Mouse (Mus musculus): ENCODE results near the gene Tlx2. TPM values are rescaled to one million over a fixed set of nuclear protein-coding genes. Genes with fewer than 3 reads are reported as not detected.

Tlx2 gene
- not detected in 2 replicates for total RNA-seq (2014; fragmentation: Nextera tagmentation)
- total RNA-seq (2017), result not detected in 2 replicates

DNA sequence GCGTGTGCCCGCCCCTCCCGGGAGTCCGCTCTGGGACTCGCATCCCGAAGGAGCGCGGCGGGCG is at the start of gene Tlx2:
Gene Tlx2, minus strand, starts transcription at position 47 of the 64 bp plus-strand sequence.
- ATAC-seq (replicated peaks; ENCODE audit: poor library complexity, severe bottlenecking), result no peak

DNA sequence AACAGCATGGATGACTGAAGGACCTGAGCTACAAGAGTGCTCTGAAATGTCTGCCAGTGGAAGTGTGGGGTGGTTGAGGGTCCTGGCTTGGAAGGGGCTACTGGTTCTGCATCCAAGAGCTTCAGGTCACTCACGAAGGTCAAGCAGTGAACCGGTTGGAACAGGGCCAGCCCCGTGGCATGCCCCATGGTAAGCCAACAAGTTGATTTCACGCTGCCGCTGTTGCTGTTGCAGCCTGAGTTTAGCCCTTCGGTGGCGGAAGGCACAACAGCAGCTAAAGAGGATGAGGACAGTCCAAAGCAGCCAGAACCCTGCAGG is 49.6 kb upstream of the Tlx2 start:
- ATAC-seq (replicated peaks; ENCODE audit: poor library complexity, severe bottlenecking), result no peak

DNA sequence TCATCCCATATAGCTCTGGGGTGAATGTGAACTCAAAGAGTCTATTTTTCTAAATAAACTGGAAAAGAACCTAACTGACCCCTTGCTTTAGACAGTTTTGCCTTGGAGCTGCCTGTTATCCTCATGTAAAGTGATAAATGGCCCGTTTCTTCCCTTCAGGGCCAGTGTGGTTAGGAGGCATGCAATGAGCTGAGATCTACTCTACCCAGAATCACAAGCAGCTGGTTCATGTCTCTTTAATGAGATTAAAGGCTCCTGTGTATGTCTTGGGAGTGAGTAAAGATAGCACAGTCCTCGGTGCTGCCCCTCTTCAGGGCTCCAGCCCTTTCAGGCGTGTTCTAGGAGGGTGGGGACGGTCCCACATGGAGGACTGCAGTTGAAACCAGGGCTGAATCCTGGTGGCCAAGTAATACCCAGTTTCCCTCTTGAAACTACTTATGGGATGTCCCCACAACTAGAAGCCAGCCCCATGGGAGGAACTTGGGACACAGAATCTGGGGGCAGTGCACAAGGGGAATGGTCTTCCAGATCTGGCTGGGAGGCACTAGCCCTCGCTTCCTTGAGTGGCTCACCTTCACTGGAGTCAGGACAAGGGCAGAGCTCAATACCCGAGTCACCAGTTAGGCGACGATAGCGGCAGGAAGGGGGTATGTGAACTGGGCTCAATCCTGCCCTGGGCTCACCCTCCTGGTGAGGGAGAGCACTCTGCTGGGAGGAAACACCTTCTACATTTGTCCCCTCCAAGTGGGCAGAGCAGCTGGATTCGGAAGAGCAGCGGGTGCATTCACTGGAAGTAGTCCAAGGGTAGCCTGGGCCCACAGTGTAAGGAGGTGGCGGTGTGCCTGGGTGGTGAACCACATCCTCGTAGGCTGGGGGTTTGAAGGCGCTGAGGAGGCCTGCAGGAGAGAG is 49.0 kb upstream of the Tlx2 start:
- no peak for ATAC-seq (replicated peaks; ENCODE audit: poor library complexity, severe bottlenecking)

DNA sequence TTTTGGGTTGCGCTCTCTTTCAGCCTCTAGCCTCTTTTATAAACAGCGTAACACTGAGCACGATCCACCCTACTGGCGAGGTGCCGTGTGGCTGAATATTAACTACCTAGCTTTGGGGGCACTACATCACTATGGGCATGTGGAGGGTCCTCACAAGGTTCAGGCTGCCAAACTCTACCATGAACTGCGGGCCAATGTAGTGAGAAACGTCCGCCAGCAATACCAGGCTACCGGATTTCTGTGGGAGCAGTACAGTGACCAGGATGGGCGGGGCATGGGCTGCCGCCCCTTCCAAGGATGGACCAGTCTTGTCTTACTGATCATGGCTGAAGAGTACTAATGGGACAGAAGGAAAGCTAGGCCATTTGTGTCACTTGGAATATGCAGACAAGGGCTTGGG is 48.3 kb upstream of the Tlx2 start:
- no peak for ATAC-seq (replicated peaks; ENCODE audit: poor library complexity, severe bottlenecking)

DNA sequence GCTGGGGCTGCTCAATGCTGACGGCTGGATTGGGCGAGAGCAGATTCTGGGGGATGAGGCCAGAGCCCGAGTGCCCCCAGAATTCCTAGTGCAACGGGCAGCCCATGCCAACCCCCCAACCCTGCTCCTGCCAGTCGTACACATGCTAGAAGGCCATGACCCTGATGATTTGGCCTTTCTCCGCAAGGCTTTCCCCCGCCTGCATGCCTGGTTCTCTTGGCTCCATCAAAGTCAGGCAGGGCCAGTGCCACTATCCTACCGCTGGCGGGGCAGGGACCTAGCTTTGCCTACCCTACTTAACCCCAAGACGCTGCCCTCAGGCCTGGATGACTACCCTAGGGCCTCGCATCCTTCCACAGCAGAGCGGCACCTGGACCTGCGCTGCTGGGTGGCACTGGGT is 47.5 kb upstream of the Tlx2 start:
- ATAC-seq (replicated peaks; ENCODE audit: poor library complexity, severe bottlenecking), result no peak

DNA sequence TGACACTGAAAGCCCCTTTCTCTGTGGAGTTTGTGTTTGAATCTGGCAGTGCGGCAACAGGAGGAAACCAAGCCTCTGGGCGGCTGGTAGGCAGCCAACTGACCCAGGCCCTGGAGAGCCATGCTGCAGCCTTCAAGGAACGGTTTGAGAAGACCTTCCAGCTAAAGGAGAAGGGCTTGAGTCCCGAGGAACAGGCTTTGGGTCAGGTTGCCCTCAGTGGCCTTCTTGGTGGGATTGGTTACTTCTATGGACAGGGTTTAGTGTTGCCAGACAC is 47.0 kb upstream of the Tlx2 start:
- no peak for ATAC-seq (replicated peaks; ENCODE audit: poor library complexity, severe bottlenecking)

DNA sequence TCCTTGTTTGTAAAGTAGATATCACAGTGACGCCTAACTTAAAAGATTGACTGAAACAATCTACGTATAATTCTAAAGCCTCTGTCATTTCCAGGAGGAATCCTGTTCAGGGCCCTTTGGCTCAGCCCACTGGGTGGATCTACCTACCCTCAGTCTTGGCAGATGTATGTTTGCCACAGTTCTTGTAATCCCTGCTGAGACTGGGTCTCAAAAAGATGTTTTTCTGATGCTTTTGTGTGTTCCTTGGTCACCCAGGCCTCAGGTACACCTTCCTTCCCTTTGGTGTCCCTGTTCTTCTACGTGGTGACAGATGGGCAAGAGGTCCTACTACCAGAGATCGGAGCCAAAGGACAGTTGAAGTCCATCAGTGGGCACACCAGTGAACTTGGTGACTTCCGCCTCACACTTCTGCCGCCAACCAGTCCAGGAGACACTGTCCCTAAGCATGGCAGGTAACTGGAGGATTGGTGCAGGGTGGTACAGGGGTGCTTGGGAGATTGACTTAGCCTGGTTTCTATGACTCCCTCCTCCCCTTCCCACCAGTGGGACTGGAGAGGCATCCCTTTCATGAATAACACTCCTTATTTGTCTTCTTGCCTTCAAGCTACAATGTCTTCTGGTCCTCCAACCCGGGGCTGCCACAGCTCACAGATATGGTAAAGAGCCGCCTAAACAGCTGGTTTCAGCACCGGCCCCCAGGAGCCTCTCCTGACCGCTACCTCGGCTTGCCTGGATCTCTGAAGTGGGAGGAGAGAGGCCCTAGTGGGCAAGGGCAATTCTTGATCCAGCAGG is 46.5 kb upstream of the Tlx2 start:
- no peak for ATAC-seq (replicated peaks; ENCODE audit: poor library complexity, severe bottlenecking)

DNA sequence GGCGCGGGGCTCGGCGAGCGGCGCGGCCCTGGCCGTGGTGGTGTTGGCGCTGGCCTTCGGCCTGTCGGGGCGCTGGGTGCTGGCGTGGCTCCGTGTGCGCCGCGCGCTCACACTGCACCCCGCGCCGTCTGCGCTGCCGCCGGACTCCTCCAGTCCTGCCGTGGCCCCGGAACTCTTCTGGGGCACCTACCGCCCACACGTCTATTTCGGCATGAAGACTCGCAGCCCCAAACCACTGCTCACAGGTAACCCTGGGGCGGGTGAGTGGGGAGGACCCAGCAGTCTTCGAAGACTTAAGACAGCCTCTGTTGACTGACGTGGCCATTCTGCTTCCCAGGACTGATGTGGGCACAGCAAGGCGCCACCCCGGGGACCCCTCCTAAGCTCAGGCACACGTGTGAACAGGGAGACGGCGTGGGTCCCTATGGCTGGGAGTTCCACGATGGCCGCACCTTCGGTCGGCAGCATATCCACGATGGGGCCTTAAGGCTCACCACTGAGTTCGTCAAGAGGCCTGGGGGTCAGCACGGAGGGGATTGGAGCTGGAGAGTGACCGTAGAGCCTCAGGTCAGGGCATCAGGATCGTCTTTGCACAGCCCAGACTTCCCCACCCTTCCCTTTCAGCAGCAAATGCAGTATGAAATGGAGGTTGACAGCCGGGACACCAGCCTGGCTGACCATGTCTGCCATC is 45.7 kb upstream of the Tlx2 start:
- ATAC-seq (replicated peaks; ENCODE audit: poor library complexity, severe bottlenecking), result peak; percentile 5; the same call in 1 of the 2 replicates

DNA sequence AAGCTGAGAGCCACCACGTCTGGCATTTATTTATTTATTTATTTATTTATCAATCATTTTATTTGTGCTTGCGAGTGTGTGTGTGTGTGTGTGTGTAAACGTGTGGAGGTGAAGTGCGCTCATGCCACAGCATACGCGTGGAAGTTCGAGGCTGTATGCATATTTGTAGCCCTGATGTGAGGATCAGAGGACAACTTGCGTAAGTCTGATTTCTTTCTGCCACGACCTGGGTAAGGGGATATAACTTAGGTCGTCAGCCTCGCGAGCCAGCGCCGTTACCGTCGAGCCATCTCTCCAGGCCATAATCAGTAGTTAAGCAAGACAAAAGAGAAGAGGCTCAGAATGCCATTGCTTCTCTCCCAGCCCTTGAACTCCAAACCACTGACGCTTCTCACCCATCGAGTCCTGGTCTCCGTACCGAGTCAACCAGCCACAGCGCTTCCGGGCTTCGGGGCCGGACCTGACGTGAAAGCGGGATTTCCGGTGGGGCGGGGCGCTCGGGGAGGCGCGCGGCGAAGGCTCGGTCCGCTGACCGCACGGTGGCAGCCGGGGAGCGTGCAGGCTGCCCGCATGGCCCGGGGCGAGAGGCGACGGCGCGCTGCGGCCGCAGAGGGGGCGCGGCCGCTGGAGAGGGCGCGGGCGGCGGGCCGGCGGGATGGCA is 45.0 kb upstream of the Tlx2 start, which contains the start of gene Mogs:
Gene Mogs, plus strand, starts transcription at position 486 of the 661 bp plus-strand sequence.
- ATAC-seq (replicated peaks; ENCODE audit: poor library complexity, severe bottlenecking), result peak; percentile 91

DNA sequence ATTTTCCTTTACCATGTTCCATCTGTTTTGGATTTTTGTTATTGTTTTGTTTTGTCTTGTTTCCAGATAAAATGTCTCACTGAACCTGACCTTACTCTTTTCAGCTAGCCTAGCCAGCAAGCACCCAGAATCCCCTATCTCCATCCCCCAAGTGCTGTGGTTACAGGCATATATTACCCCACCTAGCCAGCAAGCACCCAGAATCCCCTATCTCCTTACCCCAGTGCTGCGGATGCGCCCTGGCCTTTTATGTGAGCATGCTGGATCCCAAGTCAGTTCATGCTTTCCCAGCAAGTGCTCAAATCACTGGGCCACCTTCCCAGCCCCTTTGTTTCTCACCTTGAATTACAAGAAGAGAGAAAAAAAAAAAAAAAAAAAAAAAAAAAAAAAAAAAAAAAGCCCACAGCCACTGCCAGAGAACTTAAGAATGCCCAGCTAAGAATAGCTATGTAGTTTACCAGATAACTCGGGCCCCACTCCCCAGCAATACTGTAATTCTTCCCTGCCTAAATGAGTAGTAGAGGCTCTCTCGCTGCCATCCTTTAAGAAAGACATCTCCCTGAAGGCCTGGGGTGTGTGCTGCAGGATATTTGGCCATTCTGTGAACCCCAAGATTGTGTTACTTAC is 41.5 kb upstream of the Tlx2 start:
- ATAC-seq (replicated peaks; ENCODE audit: poor library complexity, severe bottlenecking), result no peak

DNA sequence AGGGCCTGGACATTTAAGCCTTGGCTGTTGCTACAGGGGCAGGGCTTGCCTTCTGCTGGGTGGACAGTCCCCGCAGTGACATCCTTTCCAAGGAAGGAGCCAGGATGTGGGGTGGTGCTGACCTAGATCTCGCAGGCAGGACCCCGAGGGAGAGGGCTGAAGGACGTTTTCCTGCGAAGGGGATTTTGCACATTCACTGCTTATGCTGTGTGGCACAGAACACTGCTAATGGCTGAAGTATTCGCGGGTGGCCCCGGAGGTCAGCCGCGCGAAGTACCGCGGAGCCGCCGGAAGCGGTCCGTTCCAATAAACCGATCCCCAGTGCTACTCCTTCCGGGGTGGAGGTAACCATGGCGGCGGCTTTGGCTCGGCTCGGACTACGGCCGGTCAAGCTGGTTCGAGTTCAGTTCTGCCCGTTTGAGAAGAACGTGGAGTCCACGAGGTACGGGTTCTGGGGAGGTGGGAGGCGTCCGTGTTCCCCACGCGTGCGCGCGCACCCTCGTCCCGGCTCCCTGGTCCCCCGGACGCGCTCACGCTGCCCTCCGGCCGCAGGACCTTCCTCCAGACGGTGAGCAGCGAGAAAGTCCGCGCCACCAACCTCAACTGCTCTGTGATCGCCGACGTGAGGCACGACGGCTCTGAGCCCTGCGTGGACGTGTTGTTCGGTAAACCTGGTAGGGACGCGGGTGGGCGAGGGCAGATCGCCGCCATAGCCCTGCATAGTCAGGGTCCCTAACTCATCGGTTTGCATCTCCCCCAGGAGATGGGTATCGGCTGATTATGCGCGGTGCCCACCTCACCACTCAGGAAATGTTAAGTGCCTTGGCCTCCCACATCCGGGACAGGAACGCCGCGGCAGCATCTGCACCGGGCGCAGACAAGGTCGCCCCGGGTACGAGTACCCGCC is 38.9 kb upstream of the Tlx2 start, which contains the start of gene Mrpl53:
Gene Mrpl53, plus strand, starts transcription at position 279 of the 907 bp plus-strand sequence.
- peak; percentile 81 for ATAC-seq (replicated peaks; ENCODE audit: poor library complexity, severe bottlenecking)

DNA sequence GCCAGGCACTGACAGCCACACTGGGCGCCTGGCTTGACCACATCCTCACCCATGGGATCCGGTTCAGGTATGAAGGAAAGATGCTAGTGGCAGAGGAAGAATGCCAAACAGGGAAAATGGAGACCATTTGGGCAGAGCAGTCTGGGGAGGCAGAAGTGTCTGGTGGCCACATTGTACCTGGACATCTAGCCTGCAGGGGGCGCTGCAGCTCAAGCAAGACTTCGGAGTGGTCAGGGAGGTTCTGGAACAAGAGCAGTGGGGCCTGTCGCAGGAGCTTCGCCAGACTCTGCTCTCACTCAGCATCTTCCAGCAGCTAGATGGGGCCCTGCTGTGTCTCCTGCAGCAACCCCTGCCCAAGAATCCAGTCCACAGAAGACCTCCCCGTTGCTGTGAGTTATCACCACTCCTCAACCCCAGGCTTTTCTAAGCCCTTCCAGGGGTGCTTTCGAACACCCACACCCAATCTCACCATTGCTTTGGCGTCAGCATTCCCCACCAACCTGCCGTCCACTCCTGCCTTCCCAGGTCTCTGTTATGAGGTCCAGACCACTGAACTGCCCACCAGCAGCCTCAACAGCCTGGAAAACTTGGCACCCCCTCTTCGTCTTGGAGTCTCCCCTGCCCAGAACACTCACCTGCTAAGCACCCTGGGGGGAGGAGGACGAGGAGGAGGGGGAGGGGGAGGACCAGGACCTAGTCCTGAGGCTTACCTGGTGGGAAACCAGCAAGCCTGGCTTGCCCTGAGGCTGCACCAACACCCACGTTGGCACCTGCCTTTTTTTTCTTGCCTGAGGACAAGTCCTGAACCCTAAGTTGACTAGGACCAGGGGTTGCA is 37.7 kb upstream of the Tlx2 start:
- ATAC-seq (replicated peaks; ENCODE audit: poor library complexity, severe bottlenecking), result peak; percentile 82

DNA sequence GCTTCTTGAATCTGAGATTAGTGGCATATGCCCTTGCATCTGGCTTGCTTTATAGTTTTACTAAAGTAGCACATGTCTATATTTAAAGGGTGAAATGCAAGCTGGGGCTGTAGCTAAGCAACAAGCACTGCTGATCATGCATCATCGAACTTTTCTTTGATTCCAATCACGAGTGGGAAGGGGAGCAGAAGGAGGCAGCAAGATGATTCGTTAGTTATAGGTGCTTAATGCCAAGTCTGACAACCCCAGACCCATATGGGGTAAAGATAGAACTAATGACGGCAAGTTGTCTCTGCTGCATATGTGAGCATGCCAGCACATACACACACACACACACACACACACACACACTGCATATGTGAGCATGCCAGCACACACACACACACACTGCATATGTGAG is 34.1 kb upstream of the Tlx2 start:
- no peak for ATAC-seq (replicated peaks; ENCODE audit: poor library complexity, severe bottlenecking)

DNA sequence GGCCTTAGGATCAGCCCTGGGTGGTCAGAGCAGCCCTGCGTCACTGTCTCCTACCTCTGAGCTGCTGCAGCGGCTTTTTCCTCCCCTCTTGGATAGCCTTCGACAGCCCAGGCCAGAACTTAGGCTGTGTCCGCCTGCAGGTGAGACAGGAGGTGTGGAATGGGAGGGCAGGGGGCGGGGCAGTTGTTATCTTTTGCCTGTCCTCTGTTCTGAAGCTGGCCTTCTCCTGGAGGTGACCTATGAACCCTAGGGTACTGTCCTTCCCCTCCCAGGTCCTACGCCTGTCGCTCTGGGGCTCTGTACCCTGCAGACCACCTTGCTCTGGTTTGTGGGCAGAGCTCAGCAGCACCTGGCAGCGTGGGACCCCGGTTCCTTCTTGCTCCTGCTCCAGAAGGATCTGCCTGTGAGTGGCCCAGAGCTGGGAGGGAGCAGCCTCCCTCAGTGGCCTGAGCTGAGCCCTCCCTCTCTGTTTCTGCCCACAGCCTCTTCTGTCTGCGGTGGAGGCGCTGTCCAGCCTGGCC is 33.1 kb upstream of the Tlx2 start:
- no peak for ATAC-seq (replicated peaks; ENCODE audit: poor library complexity, severe bottlenecking)

DNA sequence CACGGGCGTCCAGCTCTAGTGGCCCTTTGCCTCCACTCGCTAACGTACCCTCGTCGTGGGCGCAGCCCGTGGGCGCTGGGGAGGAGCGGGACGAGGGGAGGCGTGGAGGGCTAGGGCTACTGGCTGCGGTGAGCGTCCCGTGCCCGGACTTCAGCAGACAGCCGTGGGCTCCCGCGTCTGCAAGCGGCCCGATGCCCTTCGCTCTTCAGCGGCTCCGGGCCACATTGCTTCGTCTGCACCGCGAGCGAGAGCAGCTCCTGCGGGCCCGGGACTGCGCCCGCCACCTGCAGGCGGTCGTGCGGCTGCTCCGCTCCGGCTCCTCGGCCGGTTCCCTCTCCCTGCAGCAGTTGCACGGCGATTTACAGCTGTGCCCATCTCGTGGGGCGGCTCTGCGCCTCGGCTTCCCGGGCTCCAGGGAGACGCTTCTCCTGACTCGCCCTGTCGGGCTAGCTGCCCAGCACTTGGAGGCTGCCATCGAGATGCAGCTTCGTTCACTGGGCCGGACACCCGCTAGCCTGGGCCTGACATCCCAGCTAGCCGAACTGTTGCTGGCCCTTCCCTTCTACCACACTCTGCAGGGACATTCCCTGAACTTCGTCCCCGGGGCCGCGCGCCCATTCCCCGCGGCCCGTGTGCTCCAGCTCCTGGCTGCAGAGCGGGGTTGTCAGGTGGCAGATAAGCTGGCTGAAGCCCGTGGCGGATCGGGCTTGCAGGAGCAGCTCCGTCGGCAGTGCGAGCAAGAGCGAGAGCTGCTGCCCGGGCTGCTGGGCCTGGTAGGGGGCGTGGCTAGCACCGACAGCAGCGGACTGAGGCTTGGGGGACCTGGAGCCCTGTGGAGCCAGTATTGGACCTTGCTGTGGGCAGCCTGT is 31.8 kb upstream of the Tlx2 start:
- ATAC-seq (replicated peaks; ENCODE audit: poor library complexity, severe bottlenecking), result peak; percentile 74

DNA sequence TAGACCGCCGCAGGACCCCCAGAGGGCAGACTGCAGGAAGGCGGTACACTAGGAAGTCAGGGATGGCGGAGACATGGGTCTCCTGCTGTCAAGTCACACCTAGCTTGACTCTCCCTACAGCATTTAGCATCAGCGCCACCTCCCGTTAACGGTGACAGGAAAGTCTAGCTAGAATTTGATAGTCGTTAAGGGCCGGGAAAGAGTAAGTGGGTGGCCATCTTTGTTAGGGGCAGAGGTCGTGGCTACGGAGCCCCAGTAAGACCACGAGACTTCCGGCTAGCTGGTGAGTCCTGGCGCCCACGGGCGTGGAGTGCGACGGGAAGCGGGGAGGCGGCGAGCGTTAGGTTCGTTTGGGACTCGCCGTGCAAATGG is 31.2 kb upstream of the Tlx2 start, which contains the start of the genes Ccdc142 and Gm42688:
Gene Ccdc142, plus strand, starts transcription at position 286 of the 372 bp plus-strand sequence.
Gene Gm42688, plus strand, starts transcription at position 302 of the 372 bp plus-strand sequence.
- peak; percentile 82 for ATAC-seq (replicated peaks; ENCODE audit: poor library complexity, severe bottlenecking)

DNA sequence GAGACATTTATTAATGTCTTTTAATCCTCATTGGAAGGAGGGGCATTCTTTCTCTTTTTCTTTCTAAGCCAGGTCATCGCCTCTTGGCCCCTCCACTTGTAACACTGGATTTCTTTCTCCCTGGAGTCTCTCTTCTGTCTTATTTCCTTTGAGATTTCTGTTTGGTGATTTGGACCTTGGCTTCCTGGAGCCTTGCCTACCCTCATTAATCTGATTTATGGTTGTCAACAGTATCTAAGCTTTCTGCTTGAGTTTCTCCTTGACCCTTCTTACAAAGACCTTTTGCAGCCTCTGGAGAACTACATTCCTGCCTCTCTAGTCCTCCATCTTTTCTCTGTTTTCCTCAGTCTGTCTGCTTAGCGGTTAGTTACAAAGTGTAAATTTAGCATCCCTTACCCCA is 28.3 kb upstream of the Tlx2 start:
- no peak for ATAC-seq (replicated peaks; ENCODE audit: poor library complexity, severe bottlenecking)
